Mouse (Mus musculus) C2C12 (cell line): Measurements from ENCODE around the gene Cfap65.

ENCODE experiments used
- CTCF ChIP-seq: IDR thresholded peaks from one replicate; pipeline ENCODE4 v1.5.1; 2011; ENCODE audit not compliant: control insufficient read depth, insufficient read depth, insufficient read length
- MAX ChIP-seq: IDR thresholded peaks from one replicate; pipeline ENCODE4 v1.6.1; 2011; ENCODE audit warnings: mild to moderate bottlenecking, control low read depth

DNA sequence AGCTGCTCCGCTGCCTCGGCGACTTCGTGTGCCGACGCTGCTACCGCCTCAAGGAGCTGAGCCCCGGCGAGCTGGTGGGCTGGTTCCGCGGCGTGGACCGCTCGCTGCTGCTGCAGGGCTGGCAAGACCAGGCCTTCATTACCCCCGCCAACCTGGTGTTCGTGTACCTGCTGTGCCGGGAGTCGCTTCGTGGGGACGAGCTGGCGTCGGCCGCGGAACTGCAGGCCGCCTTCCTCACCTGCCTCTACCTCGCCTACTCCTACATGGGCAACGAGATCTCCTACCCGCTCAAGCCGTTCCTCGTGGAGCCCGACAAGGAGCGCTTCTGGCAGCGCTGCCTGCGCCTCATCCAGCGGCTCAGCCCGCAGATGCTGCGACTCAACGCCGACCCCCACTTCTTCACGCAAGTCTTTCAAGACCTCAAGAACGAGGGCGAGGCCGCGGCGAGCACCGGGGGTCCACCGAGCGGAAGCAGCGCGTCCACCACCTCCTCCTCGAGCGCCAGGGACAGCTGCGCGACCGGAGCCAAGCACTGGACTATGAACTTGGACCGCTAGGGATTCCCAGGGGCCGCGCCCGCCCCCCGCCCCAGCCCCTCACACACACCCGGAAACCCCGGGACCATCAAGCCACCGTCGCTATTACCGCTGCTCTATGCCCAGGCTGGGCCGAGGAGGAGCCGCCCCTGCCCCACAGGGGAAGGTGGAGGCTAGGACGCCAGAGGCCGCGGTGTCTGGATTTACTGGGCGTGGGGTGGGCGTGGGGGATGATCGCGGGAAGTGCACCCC is 79.6 kb downstream of the Cfap65 start:
- TF ChIP-seq CTCF (no peak), MAX (no peak)
